Mouse (Mus musculus) left cerebral cortex, adult 2 months (tissue): ENCODE results near the gene Ostm1. TPM values are rescaled to one million over a fixed set of nuclear protein-coding genes. Genes with fewer than 3 reads are reported as not detected.

Experiments used
- DNase-seq, 2 experiments: peaks; one replicate each; pipeline ENCODE4 v3.0.0; 2021 to 2022; ENCODE audit warnings: low spot score in 2 of 2, mixed read lengths in 1 of 2; ENCODE audit errors: extremely low spot score in 1 of 2
- H3K27ac ChIP-seq: fragments of 200-600 bp; 2 replicates; pipeline ENCODE4 v1.8.1; 2022
- H3K4me3 ChIP-seq: fragments of 200-600 bp; 2 replicates; pipeline ENCODE4 v1.8.1; 2022
- CTCF ChIP-seq: fragments of 200-600 bp; IDR thresholded peaks from 2 replicates; pipeline ENCODE4 v1.8.1; 2022; ENCODE audit warnings: antibody characterized with exemption, mild to moderate bottlenecking, moderate library complexity
- intact Hi-C: fragments of 180-260 bp; cut with DNase I; formaldehyde crosslinking; loops from one replicate; pipeline ENCODE4 v1.15.1; 2025
- total RNA-seq, 2 experiments: library from RNA; stranded (reverse); gene quantifications; 2 replicates each; pipeline ENCODE4 v1.2.3; 2021

Gene Ostm1
- total RNA-seq, 2 experiments from 2014 or later = 47.0 to 52.3 TPM

GRCm38 (mm10) chr10:42577525-42578280, 5.9 kb upstream of the Ostm1 start:
- TF ChIP-seq CTCF = no peak
- no peak for DNase-seq
- intact Hi-C loops = no loop called here
- Histone ChIP-seq H3K27ac (no peak overlapping the region), H3K4me3 (no peak overlapping the region)

- Histone ChIP-seq H3K27ac (no peak overlapping the region), H3K4me3 (no peak overlapping the region)
- no peak for TF ChIP-seq CTCF
- no peak for DNase-seq
- intact Hi-C loops = no loop called here
These were observed 5.3 kb upstream of the Ostm1 start for GRCm38 (mm10) chr10:42578281-42578675.

- no peak for DNase-seq
- intact Hi-C loops = no loop called here
- TF ChIP-seq CTCF = no peak
- Histone ChIP-seq H3K4me3 (peak overlapping the region; percentile 23; the same call in 1 of the 2 replicates), H3K27ac (no peak overlapping the region; the same call in 1 of the 2 replicates)
These were observed 4.7 kb upstream of the Ostm1 start for GRCm38 (mm10) chr10:42578698-42579474.

GRCm38 (mm10) chr10:42579475-42580130, 4.0 kb upstream of the Ostm1 start:
- peak overlapping the region; percentile 23 for H3K4me3 ChIP-seq
- no peak for TF ChIP-seq CTCF
- DNase-seq = no peak
- intact Hi-C loops = loop anchor here (5.0 kb wide), 2 partner anchors 162 to 283 kb away; partner anchors contain the start of gene Scml4
- H3K27ac ChIP-seq = peak overlapping the region; percentile 3; the same call in 1 of the 2 replicates

GRCm38 (mm10) chr10:42580131-42580950, 3.3 kb upstream of the Ostm1 start:
- Histone ChIP-seq H3K27ac (peak overlapping the region; percentile 3; the same call in 1 of the 2 replicates), H3K4me3 (peak overlapping the region; percentile 23)
- no peak for DNase-seq
- no peak for TF ChIP-seq CTCF
- intact Hi-C loops = loop anchor here (5.0 kb wide), 2 partner anchors 163 to 282 kb away; partner anchors contain the start of gene Scml4

GRCm38 (mm10) chr10:42580951-42581277, 2.7 kb upstream of the Ostm1 start:
- no peak for TF ChIP-seq CTCF
- no peak for DNase-seq
- no peak overlapping the region; the same call in 1 of the 2 replicates for H3K27ac ChIP-seq
- H3K4me3 ChIP-seq = peak overlapping the region; percentile 23; the same call in 1 of the 2 replicates
- intact Hi-C loops = loop anchor here (5.0 kb wide), 2 partner anchors 164 to 281 kb away; partner anchors contain the start of gene Scml4

GRCm38 (mm10) chr10:42581694-42582565, 1.7 kb upstream of the Ostm1 start:
- intact Hi-C loops = loop anchor here (2.0 to 5.0 kb wide), 3 partner anchors 53 to 280 kb away; partner anchors contain the start of gene Scml4
- no peak for TF ChIP-seq CTCF
- H3K4me3 ChIP-seq = peak overlapping the region; percentile 47
- no peak for DNase-seq
- H3K27ac ChIP-seq = no peak overlapping the region; the same call in 1 of the 2 replicates

GRCm38 (mm10) chr10:42582566-42583110, 984 bp upstream of the Ostm1 start:
- H3K4me3 ChIP-seq = peak overlapping the region; percentile 47
- H3K27ac ChIP-seq = no peak overlapping the region; the same call in 1 of the 2 replicates
- no peak for TF ChIP-seq CTCF
- no peak for DNase-seq
- intact Hi-C loops = loop anchor here (2.0 to 5.0 kb wide), 3 partner anchors 52 to 280 kb away; partner anchors contain the start of gene Scml4

- peak in 1 of 2 experiments; percentile 22 for DNase-seq
- Histone ChIP-seq H3K4me3 (peak overlapping the region; percentile 47), H3K27ac (peak overlapping the region; percentile 53)
- intact Hi-C loops = loop anchor here (2.0 to 5.0 kb wide), 3 partner anchors 51 to 278 kb away; partner anchors contain the start of gene Scml4
- TF ChIP-seq CTCF = no peak
These were observed 347 bp downstream of the Ostm1 start for GRCm38 (mm10) chr10:42583902-42584435.
